Mouse (Mus musculus) layer of hippocampus, postnatal 25 days (tissue): ENCODE measurements around the gene Nod1. TPM values are rescaled to one million over a fixed set of nuclear protein-coding genes. Genes with fewer than 3 reads are reported as not detected.
A peak's percentile ranks its signal among the peaks of the same experiment; 100 is the strongest.

Source experiments
- DNase-seq, 2 experiments: peaks; one replicate each; pipeline ENCODE4 v3.0.0; 2022; ENCODE audit warnings: mixed read lengths in 2 of 2, low spot score in 1 of 2; ENCODE audit errors: extremely low spot score in 1 of 2
- total RNA-seq, 2 experiments: library from RNA; stranded (reverse); gene quantifications; 2 replicates each; pipeline ENCODE4 v1.2.3; 2021

Nod1 gene
- total RNA-seq, result 1 to 10 TPM; 5.1 to 5.8 TPM

GRCm38 (mm10) chr6:54972111-54972928, at the start of gene Nod1:
Nod1 (minus strand) TSS chr6:54972612.
- DNase-seq, result peak; percentile 24 to 47

- DNase-seq, result no peak
Measured at GRCm38 (mm10) chr6:55021806-55022205, 49.4 kb upstream of the Nod1 start.

- no peak for DNase-seq
Measured at GRCm38 (mm10) chr6:55018417-55018816, 46.0 kb upstream of the Nod1 start.

- DNase-seq, result peak in 1 of 2 experiments; percentile 48
Measured at GRCm38 (mm10) chr6:55016710-55017583, 44.5 kb upstream of the Nod1 start.

GRCm38 (mm10) chr6:55016236-55016635, 43.8 kb upstream of the Nod1 start:
- DNase-seq, result peak in 1 of 2 experiments; percentile 46

GRCm38 (mm10) chr6:55014184-55014583, 41.8 kb upstream of the Nod1 start:
- DNase-seq, result no peak

GRCm38 (mm10) chr6:55012516-55012915, 40.1 kb upstream of the Nod1 start:
- no peak for DNase-seq

GRCm38 (mm10) chr6:55010330-55011091, 38.1 kb upstream of the Nod1 start:
- DNase-seq, result no peak

GRCm38 (mm10) chr6:55009391-55010230, 37.2 kb upstream of the Nod1 start:
- no peak for DNase-seq

GRCm38 (mm10) chr6:55008401-55008800, 36.0 kb upstream of the Nod1 start:
- DNase-seq, result no peak

GRCm38 (mm10) chr6:55003559-55003958, 31.1 kb upstream of the Nod1 start:
- DNase-seq, result no peak

- no peak for DNase-seq
Measured at GRCm38 (mm10) chr6:55002438-55002837, 30.0 kb upstream of the Nod1 start.

GRCm38 (mm10) chr6:55001320-55001719, 28.9 kb upstream of the Nod1 start:
- DNase-seq, result no peak

- no peak for DNase-seq
Measured at GRCm38 (mm10) chr6:54997726-54998125, 25.3 kb upstream of the Nod1 start.

GRCm38 (mm10) chr6:54996361-54996760, 23.9 kb upstream of the Nod1 start:
- no peak for DNase-seq

- peak; percentile 84 to 87 for DNase-seq
Measured at GRCm38 (mm10) chr6:54992734-54993260, 20.4 kb upstream of the Nod1 start, which contains the start of gene Ggct. Ggct (minus strand) TSS chr6:54992950.

GRCm38 (mm10) chr6:54992141-54992540, 19.7 kb upstream of the Nod1 start:
- DNase-seq, result no peak

- no peak for DNase-seq
Measured at GRCm38 (mm10) chr6:54991189-54991588, 18.8 kb upstream of the Nod1 start.

- no peak for DNase-seq
Measured at GRCm38 (mm10) chr6:54988141-54988540, 15.7 kb upstream of the Nod1 start.
